Mouse (Mus musculus): ENCODE data around the gene Atp6v0e2. TPM values are rescaled to one million over a fixed set of nuclear protein-coding genes. Genes with fewer than 3 reads are reported as not detected.
A peak's percentile ranks its signal among the peaks of the same experiment; 100 is the strongest.

The Atp6v0e2 gene
- total and polyA plus RNA-seq, 2 experiments from 2014 or later: 10.5 to 13.0 TPM

GRCm38 (mm10) chr6:48540721-48541120 lies 3.3 kb downstream of the Atp6v0e2 start:
- no peaks in the 10 kb centered on the region for H3K27me3 ChIP-seq (ENCODE audit: control insufficient read depth, insufficient read depth, low read length)
- TF ChIP-seq EP300 (IDR thresholded peaks at IDR 0.05; ENCODE audit: low read depth): no peak
- no peak for TF ChIP-seq CTCF (IDR thresholded peaks at IDR 0.05; ENCODE audit: low read depth)
- WGBS: 42% methylated on average over 3 of the region's 3 CpGs
- H3K4me1 ChIP-seq (ENCODE audit: control insufficient read depth, insufficient read depth): peaks cover 6% of the 10 kb centered on the region; the same call in 1 of the 2 replicates
- no peak for ATAC-seq (ENCODE audit: insufficient read depth, low read depth)
- H3K9ac ChIP-seq (replicated peaks; ENCODE audit: low read depth, low read length): no peak overlapping the region
- H3K36me3 ChIP-seq (replicated peaks; ENCODE audit: control insufficient read depth, insufficient read depth, low read length): no peaks in the 10 kb centered on the region
- H3K9me3 ChIP-seq (replicated peaks; ENCODE audit: control insufficient read depth, low read length): no peaks in the 10 kb centered on the region
- no peak overlapping the region for H3K27ac ChIP-seq (ENCODE audit: low read depth)
- no peak overlapping the region for H3K4me2 ChIP-seq (ENCODE audit: low read depth, low read length)
- no peak for DNase-seq (ENCODE audit: low spot score)
- no peak overlapping the region for H3K4me3 ChIP-seq (ENCODE audit: low read depth, low read length)

- no peak for ATAC-seq (ENCODE audit: insufficient read depth, low read depth)
- DNase-seq (ENCODE audit: low spot score): no peak
- no peak for TF ChIP-seq EP300 (IDR thresholded peaks at IDR 0.05; ENCODE audit: low read depth)
- TF ChIP-seq CTCF (IDR thresholded peaks at IDR 0.05; ENCODE audit: low read depth): no peak
- Histone ChIP-seq H3K4me1 (ENCODE audit: control insufficient read depth, insufficient read depth) (peaks cover 6% of the 10 kb centered on the region; the same call in 1 of the 2 replicates), H3K27me3 (ENCODE audit: control insufficient read depth, insufficient read depth, low read length) (no peaks in the 10 kb centered on the region), H3K4me3 (ENCODE audit: low read depth, low read length) (no peak overlapping the region), H3K36me3 (replicated peaks; ENCODE audit: control insufficient read depth, insufficient read depth, low read length) (no peaks in the 10 kb centered on the region), H3K4me2 (ENCODE audit: low read depth, low read length) (no peak overlapping the region), H3K9ac (replicated peaks; ENCODE audit: low read depth, low read length) (no peak overlapping the region), H3K27ac (ENCODE audit: low read depth) (no peak overlapping the region), H3K9me3 (replicated peaks; ENCODE audit: control insufficient read depth, low read length) (no peaks in the 10 kb centered on the region)
- WGBS: 43% methylated on average over 7 of the region's 7 CpGs
Observed at GRCm38 (mm10) chr6:48541560-48542450, 4.4 kb downstream of the Atp6v0e2 start.

DNA sequence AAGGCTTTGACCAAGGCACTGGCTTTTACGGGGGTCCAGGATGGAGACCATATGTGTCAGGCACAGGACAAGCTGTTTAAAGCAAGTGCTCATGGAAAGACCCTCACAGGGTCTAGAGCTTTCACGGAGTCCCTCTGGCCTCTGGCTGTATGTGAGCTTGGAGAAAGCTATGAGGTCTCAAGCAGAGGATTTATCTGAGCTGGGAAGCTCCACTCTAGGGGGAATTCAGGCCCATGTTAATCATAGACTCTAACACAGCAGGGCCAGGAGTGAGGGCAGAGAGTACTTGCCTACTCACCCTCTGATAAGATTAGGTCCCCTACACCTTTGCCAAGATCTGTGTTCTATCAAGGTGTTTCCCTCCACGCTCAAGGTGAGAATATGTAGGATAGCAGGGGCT lies 5.2 kb downstream of the Atp6v0e2 start:
- Histone ChIP-seq H3K9me3 (replicated peaks; ENCODE audit: control insufficient read depth, low read length) (no peaks in the 10 kb centered on the region), H3K4me2 (ENCODE audit: low read depth, low read length) (no peak overlapping the region), H3K9ac (replicated peaks; ENCODE audit: low read depth, low read length) (no peak overlapping the region), H3K27me3 (ENCODE audit: control insufficient read depth, insufficient read depth, low read length) (no peaks in the 10 kb centered on the region), H3K4me3 (ENCODE audit: low read depth, low read length) (no peak overlapping the region), H3K27ac (ENCODE audit: low read depth) (no peak overlapping the region), H3K4me1 (ENCODE audit: control insufficient read depth, insufficient read depth) (no peaks in the 10 kb centered on the region), H3K36me3 (replicated peaks; ENCODE audit: control insufficient read depth, insufficient read depth, low read length) (no peaks in the 10 kb centered on the region)
- WGBS: 78% methylated on average over 3 of the region's 3 CpGs
- TF ChIP-seq EP300 (IDR thresholded peaks at IDR 0.05; ENCODE audit: low read depth) (no peak), CTCF (IDR thresholded peaks at IDR 0.05; ENCODE audit: low read depth) (no peak)
- no peak for ATAC-seq (ENCODE audit: insufficient read depth, low read depth)
- no peak for DNase-seq (ENCODE audit: low spot score)

DNA sequence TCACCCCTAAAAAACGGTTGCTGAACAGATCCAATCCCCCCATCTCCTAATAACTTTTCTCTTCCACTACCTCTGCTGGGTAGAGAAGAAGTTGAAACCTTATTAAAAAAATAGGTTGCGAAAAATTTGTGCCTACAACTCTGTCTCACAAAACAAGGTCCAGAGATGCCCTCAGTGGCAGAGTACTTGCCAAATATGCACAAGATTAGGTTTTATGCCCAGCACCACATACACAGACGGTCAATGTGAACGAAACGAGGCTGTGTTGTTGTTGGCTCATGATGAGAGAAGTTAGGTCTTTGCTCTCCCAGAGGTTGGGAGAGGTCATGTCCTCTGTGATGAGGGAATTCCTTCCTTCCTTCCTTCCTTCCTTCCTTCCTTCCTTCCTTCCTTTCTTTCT lies 7.8 kb downstream of the Atp6v0e2 start:
- Histone ChIP-seq H3K4me1 (ENCODE audit: control insufficient read depth, insufficient read depth) (no peaks in the 10 kb centered on the region), H3K27ac (ENCODE audit: low read depth) (no peak overlapping the region), H3K27me3 (ENCODE audit: control insufficient read depth, insufficient read depth, low read length) (no peaks in the 10 kb centered on the region), H3K4me2 (ENCODE audit: low read depth, low read length) (no peak overlapping the region), H3K9ac (replicated peaks; ENCODE audit: low read depth, low read length) (no peak overlapping the region), H3K4me3 (ENCODE audit: low read depth, low read length) (no peak overlapping the region), H3K36me3 (replicated peaks; ENCODE audit: control insufficient read depth, insufficient read depth, low read length) (no peaks in the 10 kb centered on the region), H3K9me3 (replicated peaks; ENCODE audit: control insufficient read depth, low read length) (no peaks in the 10 kb centered on the region)
- ATAC-seq (ENCODE audit: insufficient read depth, low read depth) (no peak), DNase-seq (ENCODE audit: low spot score) (no peak)
- WGBS: 55% methylated on average over 5 of the region's 5 CpGs
- TF ChIP-seq CTCF (IDR thresholded peaks at IDR 0.05; ENCODE audit: low read depth): no peak
- no peak for TF ChIP-seq EP300 (IDR thresholded peaks at IDR 0.05; ENCODE audit: low read depth)

DNA sequence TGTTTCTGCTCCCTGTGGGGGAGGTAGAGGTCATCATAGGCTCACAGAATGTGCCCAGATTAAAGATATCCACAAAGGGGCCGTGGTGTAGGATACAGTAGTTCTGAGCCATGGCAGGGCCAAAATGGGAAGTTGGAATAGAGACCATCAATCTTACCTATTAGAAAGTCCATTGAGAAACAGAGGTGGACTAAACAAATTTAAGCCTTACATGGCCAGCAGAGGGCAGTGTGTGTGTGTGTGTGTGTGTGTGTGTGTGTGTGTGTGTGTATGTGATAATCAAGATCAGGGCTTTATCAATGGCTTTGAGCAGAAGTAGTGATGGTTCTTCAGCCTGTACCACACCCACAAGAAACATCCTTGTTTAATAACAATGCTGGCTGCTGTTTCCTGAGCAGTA lies 8.9 kb downstream of the Atp6v0e2 start:
- H3K27me3 ChIP-seq (ENCODE audit: control insufficient read depth, insufficient read depth, low read length): no peaks in the 10 kb centered on the region
- no peak overlapping the region for H3K4me3 ChIP-seq (ENCODE audit: low read depth, low read length)
- TF ChIP-seq EP300 (IDR thresholded peaks at IDR 0.05; ENCODE audit: low read depth) (no peak), CTCF (IDR thresholded peaks at IDR 0.05; ENCODE audit: low read depth) (peak; percentile 65)
- DNase-seq (ENCODE audit: low spot score) (no peak), ATAC-seq (ENCODE audit: insufficient read depth, low read depth) (no peak)
- no peak overlapping the region for H3K4me2 ChIP-seq (ENCODE audit: low read depth, low read length)
- H3K9me3 ChIP-seq (replicated peaks; ENCODE audit: control insufficient read depth, low read length): no peaks in the 10 kb centered on the region
- H3K36me3 ChIP-seq (replicated peaks; ENCODE audit: control insufficient read depth, insufficient read depth, low read length): no peaks in the 10 kb centered on the region
- H3K4me1 ChIP-seq (ENCODE audit: control insufficient read depth, insufficient read depth): no peaks in the 10 kb centered on the region
- WGBS: 26% methylated on average over 1 of the region's 1 CpGs
- H3K27ac ChIP-seq (ENCODE audit: low read depth): no peak overlapping the region
- H3K9ac ChIP-seq (replicated peaks; ENCODE audit: low read depth, low read length): no peak overlapping the region
